Comparison of ENCODE assay signal across 1 mouse cellular context in genomic region chr7:127208553-127209438, GRCm38 (mm10).
TF ChIP-seq lines count a peak whose summit lies in the region.

Mylpf (plus strand) TSS chr7:127208890.

TF ChIP-seq in CH12.LX, 34 proteins besides CTCF, POLR2A, EP300 and RAD21 (continued from another document):
- TF ChIP-seq POLR2AphosphoS2 (IDR thresholded peaks at IDR 0.05; ENCODE audit: low read depth, low read length), result no peak; the same call in 1 of the 2 replicates
- no peak for TF ChIP-seq ZKSCAN1 (IDR thresholded peaks at IDR 0.05; ENCODE audit: borderline replicate concordance, low read depth, low read length)
- peak; percentile 29; the same call in 1 of the 2 replicates for TF ChIP-seq BHLHE40 (IDR thresholded peaks at IDR 0.05; ENCODE audit: low read depth, low read length)
- peak; percentile 95 for TF ChIP-seq TBP (conservative IDR thresholded peaks at IDR 0.05; ENCODE audit: low read depth, low read length)
- TF ChIP-seq ZNF384 (IDR thresholded peaks at IDR 0.05; ENCODE audit: low read depth, low read length), result peak; percentile 98
- peak; percentile 80 for TF ChIP-seq ZMIZ1 (IDR thresholded peaks at IDR 0.05; ENCODE audit: low read depth, low read length)
- peak; percentile 79 for TF ChIP-seq SIN3A (IDR thresholded peaks at IDR 0.05; ENCODE audit: low read length)
- TF ChIP-seq MEF2A (IDR thresholded peaks at IDR 0.05; ENCODE audit: borderline replicate concordance, low read depth, low read length), result peak; percentile 66
- TF ChIP-seq JUN (IDR thresholded peaks at IDR 0.05; ENCODE audit: insufficient read depth, low read depth, low read length), result no peak
- no peak for TF ChIP-seq GABPA (IDR thresholded peaks at IDR 0.05; ENCODE audit: insufficient replicate concordance, low read depth, low read length)
- TF ChIP-seq MAFK (IDR thresholded peaks at IDR 0.05; ENCODE audit: insufficient replicate concordance, low read length), result no peak
- peak; percentile 70 for TF ChIP-seq SMC3 (IDR thresholded peaks at IDR 0.05; ENCODE audit: low read depth, low read length)
